18 mouse cellular contexts compared by ENCODE assay signal in genomic region chr14:30649745-30650144, GRCm38 (mm10).
"Had no signal": no experiment of that assay in that cellular context is flagged by ENCODE, and none has a peak within 500 bp of the region (broad histone marks: within the 10 kb centered on the region; RNA-seq: fewer than 3 reads in every experiment).

No protein-coding gene starts in this region.

- H3K27me3 ChIP-seq: midbrain, embryonic 12.5 days; neural tube, embryonic 13.5 days; neural tube, embryonic 15.5 days had no signal

- H3K9me3 ChIP-seq: midbrain, embryonic 10.5 days; midbrain, embryonic 12.5 days; neural tube, embryonic 13.5 days; neural tube, embryonic 15.5 days had no signal

- H3K4me2 ChIP-seq: lung, embryonic 14.5 days; midbrain, embryonic 12.5 days; neural tube, embryonic 13.5 days; neural tube, embryonic 15.5 days had no signal

- H3K27ac ChIP-seq: midbrain, embryonic 10.5 days; midbrain, embryonic 12.5 days; neural tube, embryonic 13.5 days; neural tube, embryonic 15.5 days had no signal

- DNase-seq: lung, adult 18-20 months; lung, embryonic 14.5 days; lung, postnatal 10 days; lung, postnatal 4 days; midbrain, embryonic 14.5 days; retina, postnatal 1 day; right cerebral cortex, postnatal 25 days; right cerebral cortex, postnatal 4 days; spleen, adult 18-20 months; thymus, adult 18-20 months; thymus, postnatal 14 days; thymus, postnatal 36 days had no signal

- H3K4me3 ChIP-seq: midbrain, embryonic 10.5 days; midbrain, embryonic 12.5 days; myocyte; neural tube, embryonic 13.5 days; neural tube, embryonic 15.5 days had no signal

- H3K9ac ChIP-seq: lung, embryonic 14.5 days; midbrain, embryonic 12.5 days; neural tube, embryonic 13.5 days; neural tube, embryonic 15.5 days had no signal

- ATAC-seq: midbrain, embryonic 16.5 days had no signal

- H3K36me3 ChIP-seq: midbrain, embryonic 10.5 days; midbrain, embryonic 12.5 days; neural tube, embryonic 13.5 days; neural tube, embryonic 15.5 days had no signal
